Mouse (Mus musculus): ENCODE results near the gene H6pd. TPM values are rescaled to one million over a fixed set of nuclear protein-coding genes. Genes with fewer than 3 reads are reported as not detected.
A peak's percentile ranks its signal among the peaks of the same experiment; 100 is the strongest.

The H6pd gene
- polyA plus RNA-seq, 1 experiment from 2014 or later = 8.8 TPM

GRCm38 (mm10) chr4:149999510-149999900, 9.3 kb downstream of the H6pd start:
- no peaks in the 10 kb centered on the region for H3K36me3 ChIP-seq (ENCODE audit: control insufficient read depth, insufficient read depth, low read length)
- ATAC-seq (ENCODE audit: insufficient number of reproducible peaks, insufficient read depth, low FRiP score, low read depth) = no peak
- no peak overlapping the region for H3K27ac ChIP-seq (ENCODE audit: low read length)
- peaks cover 36% of the 10 kb centered on the region for H3K4me1 ChIP-seq (ENCODE audit: control insufficient read depth, insufficient read depth, low read length)
- H3K27me3 ChIP-seq (ENCODE audit: control insufficient read depth, insufficient read depth, low read length) = no peaks in the 10 kb centered on the region
- no peak overlapping the region for H3K4me2 ChIP-seq (replicated peaks; ENCODE audit: low read depth, low read length)
- no peak overlapping the region for H3K9ac ChIP-seq (replicated peaks; ENCODE audit: low read depth, low read length)
- H3K9me3 ChIP-seq (ENCODE audit: control insufficient read depth, low read depth, low read length) = no peaks in the 10 kb centered on the region
- H3K4me3 ChIP-seq (ENCODE audit: low read depth, low read length) = no peak overlapping the region
- WGBS = 84% methylated on average over 9 of the region's 9 CpGs

- H3K27ac ChIP-seq (ENCODE audit: low read length) = no peak overlapping the region
- H3K9me3 ChIP-seq (ENCODE audit: control insufficient read depth, low read depth, low read length) = no peaks in the 10 kb centered on the region
- no peak for ATAC-seq (ENCODE audit: insufficient number of reproducible peaks, insufficient read depth, low FRiP score, low read depth)
- 84% methylated on average over 14 of the region's 14 CpGs for WGBS
- H3K27me3 ChIP-seq (ENCODE audit: control insufficient read depth, insufficient read depth, low read length) = no peaks in the 10 kb centered on the region
- H3K36me3 ChIP-seq (ENCODE audit: control insufficient read depth, insufficient read depth, low read length) = no peaks in the 10 kb centered on the region
- H3K4me1 ChIP-seq (ENCODE audit: control insufficient read depth, insufficient read depth, low read length) = peaks cover 32% of the 10 kb centered on the region
- H3K4me3 ChIP-seq (ENCODE audit: low read depth, low read length) = no peak overlapping the region
- H3K4me2 ChIP-seq (replicated peaks; ENCODE audit: low read depth, low read length) = no peak overlapping the region
- H3K9ac ChIP-seq (replicated peaks; ENCODE audit: low read depth, low read length) = no peak overlapping the region
Measured at GRCm38 (mm10) chr4:149998786-149999509, 9.9 kb downstream of the H6pd start.

- H3K27ac ChIP-seq (ENCODE audit: low read length) = peak overlapping the region; percentile 35; the same call in 1 of the 2 replicates
- H3K4me3 ChIP-seq (ENCODE audit: low read depth, low read length) = no peak overlapping the region
- peaks cover 25% of the 10 kb centered on the region for H3K4me1 ChIP-seq (ENCODE audit: control insufficient read depth, insufficient read depth, low read length)
- H3K36me3 ChIP-seq (ENCODE audit: control insufficient read depth, insufficient read depth, low read length) = no peaks in the 10 kb centered on the region
- H3K4me2 ChIP-seq (replicated peaks; ENCODE audit: low read depth, low read length) = no peak overlapping the region
- no peaks in the 10 kb centered on the region for H3K27me3 ChIP-seq (ENCODE audit: control insufficient read depth, insufficient read depth, low read length)
- H3K9me3 ChIP-seq (ENCODE audit: control insufficient read depth, low read depth, low read length) = no peaks in the 10 kb centered on the region
- WGBS = 66% methylated on average over 10 of the region's 10 CpGs
- no peak overlapping the region for H3K9ac ChIP-seq (replicated peaks; ENCODE audit: low read depth, low read length)
- ATAC-seq (ENCODE audit: insufficient number of reproducible peaks, insufficient read depth, low FRiP score, low read depth) = no peak
Measured at GRCm38 (mm10) chr4:149997999-149998398, 10.8 kb downstream of the H6pd start.

- Histone ChIP-seq H3K4me2 (replicated peaks; ENCODE audit: low read depth, low read length) (no peak overlapping the region), H3K9me3 (ENCODE audit: control insufficient read depth, low read depth, low read length) (no peaks in the 10 kb centered on the region), H3K4me1 (ENCODE audit: control insufficient read depth, insufficient read depth, low read length) (peaks cover 12% of the 10 kb centered on the region; the same call in 1 of the 2 replicates), H3K9ac (replicated peaks; ENCODE audit: low read depth, low read length) (no peak overlapping the region), H3K36me3 (ENCODE audit: control insufficient read depth, insufficient read depth, low read length) (no peaks in the 10 kb centered on the region), H3K27me3 (ENCODE audit: control insufficient read depth, insufficient read depth, low read length) (no peaks in the 10 kb centered on the region), H3K4me3 (ENCODE audit: low read depth, low read length) (no peak overlapping the region), H3K27ac (ENCODE audit: low read length) (no peak overlapping the region)
- no peak for ATAC-seq (ENCODE audit: insufficient number of reproducible peaks, insufficient read depth, low FRiP score, low read depth)
- 72% methylated on average over 7 of the region's 7 CpGs for WGBS
Measured at GRCm38 (mm10) chr4:149996440-149996839, 12.4 kb downstream of the H6pd start.

- Histone ChIP-seq H3K4me3 (ENCODE audit: low read depth, low read length) (no peak overlapping the region), H3K27ac (ENCODE audit: low read length) (no peak overlapping the region), H3K9ac (replicated peaks; ENCODE audit: low read depth, low read length) (no peak overlapping the region), H3K27me3 (ENCODE audit: control insufficient read depth, insufficient read depth, low read length) (no peaks in the 10 kb centered on the region), H3K4me2 (replicated peaks; ENCODE audit: low read depth, low read length) (no peak overlapping the region), H3K36me3 (ENCODE audit: control insufficient read depth, insufficient read depth, low read length) (no peaks in the 10 kb centered on the region), H3K9me3 (ENCODE audit: control insufficient read depth, low read depth, low read length) (no peaks in the 10 kb centered on the region), H3K4me1 (ENCODE audit: control insufficient read depth, insufficient read depth, low read length) (peaks cover 10% of the 10 kb centered on the region)
- no peak for ATAC-seq (ENCODE audit: insufficient number of reproducible peaks, insufficient read depth, low FRiP score, low read depth)
- 89% methylated on average over 7 of the region's 7 CpGs for WGBS
Measured at GRCm38 (mm10) chr4:149995911-149996310, 12.9 kb downstream of the H6pd start.

GRCm38 (mm10) chr4:149994218-149994617, 14.6 kb downstream of the H6pd start:
- no peak overlapping the region for H3K4me2 ChIP-seq (replicated peaks; ENCODE audit: low read depth, low read length)
- no peaks in the 10 kb centered on the region for H3K27me3 ChIP-seq (ENCODE audit: control insufficient read depth, insufficient read depth, low read length)
- H3K9me3 ChIP-seq (ENCODE audit: control insufficient read depth, low read depth, low read length) = no peaks in the 10 kb centered on the region
- no peak overlapping the region for H3K4me3 ChIP-seq (ENCODE audit: low read depth, low read length)
- H3K9ac ChIP-seq (replicated peaks; ENCODE audit: low read depth, low read length) = no peak overlapping the region
- no peaks in the 10 kb centered on the region for H3K36me3 ChIP-seq (ENCODE audit: control insufficient read depth, insufficient read depth, low read length)
- ATAC-seq (ENCODE audit: insufficient number of reproducible peaks, insufficient read depth, low FRiP score, low read depth) = no peak
- no peak overlapping the region for H3K27ac ChIP-seq (ENCODE audit: low read length)
- WGBS = 92% methylated on average over 10 of the region's 10 CpGs
- H3K4me1 ChIP-seq (ENCODE audit: control insufficient read depth, insufficient read depth, low read length) = peaks cover 15% of the 10 kb centered on the region

GRCm38 (mm10) chr4:149992670-149993032, 16.2 kb downstream of the H6pd start:
- Histone ChIP-seq H3K36me3 (ENCODE audit: control insufficient read depth, insufficient read depth, low read length) (no peaks in the 10 kb centered on the region), H3K4me1 (ENCODE audit: control insufficient read depth, insufficient read depth, low read length) (peaks cover 22% of the 10 kb centered on the region), H3K9me3 (ENCODE audit: control insufficient read depth, low read depth, low read length) (no peaks in the 10 kb centered on the region), H3K27ac (ENCODE audit: low read length) (no peak overlapping the region), H3K4me2 (replicated peaks; ENCODE audit: low read depth, low read length) (no peak overlapping the region), H3K4me3 (ENCODE audit: low read depth, low read length) (no peak overlapping the region), H3K9ac (replicated peaks; ENCODE audit: low read depth, low read length) (no peak overlapping the region), H3K27me3 (ENCODE audit: control insufficient read depth, insufficient read depth, low read length) (no peaks in the 10 kb centered on the region)
- ATAC-seq (ENCODE audit: insufficient number of reproducible peaks, insufficient read depth, low FRiP score, low read depth) = no peak
- 86% methylated on average over 8 of the region's 8 CpGs for WGBS

GRCm38 (mm10) chr4:149991755-149992669, 16.8 kb downstream of the H6pd start:
- Histone ChIP-seq H3K4me1 (ENCODE audit: control insufficient read depth, insufficient read depth, low read length) (peaks cover 22% of the 10 kb centered on the region), H3K36me3 (ENCODE audit: control insufficient read depth, insufficient read depth, low read length) (no peaks in the 10 kb centered on the region), H3K9me3 (ENCODE audit: control insufficient read depth, low read depth, low read length) (no peaks in the 10 kb centered on the region), H3K27ac (ENCODE audit: low read length) (no peak overlapping the region), H3K4me3 (ENCODE audit: low read depth, low read length) (no peak overlapping the region), H3K9ac (replicated peaks; ENCODE audit: low read depth, low read length) (no peak overlapping the region), H3K27me3 (ENCODE audit: control insufficient read depth, insufficient read depth, low read length) (no peaks in the 10 kb centered on the region), H3K4me2 (replicated peaks; ENCODE audit: low read depth, low read length) (no peak overlapping the region)
- WGBS = 82% methylated on average over 13 of the region's 13 CpGs
- ATAC-seq (ENCODE audit: insufficient number of reproducible peaks, insufficient read depth, low FRiP score, low read depth) = no peak
